Mouse (Mus musculus) hindbrain, postnatal 0 days (tissue): ENCODE results near the gene Msh4. TPM values are rescaled to one million over a fixed set of nuclear protein-coding genes. Genes with fewer than 3 reads are reported as not detected.
"Not testable (repeated sequence)": the region's sequence is repeated elsewhere in the genome, so short reads cannot be mapped to it uniquely, and the experiment has no call there.

Source experiments
- ATAC-seq: fragments of 200-750 bp; cut with Nextera tagmentation; 2 replicates; pipeline ENCODE4 v1.8.0; 2017; ENCODE audit warnings: mild to moderate bottlenecking, moderate TSS enrichment, moderate library complexity
- DNase-seq: peaks from one replicate; pipeline ENCODE4 v3.0.0-alpha.2; 2015; ENCODE audit warnings: low spot score
- H3K27ac ChIP-seq: fragments of 300-500 bp; sonication (generic); 2 replicates; pipeline ENCODE4 v1.5.1; 2014; ENCODE audit warnings: mild to moderate bottlenecking
- H3K27me3 ChIP-seq: fragments of 300-500 bp; sonication (generic); 2 replicates; pipeline ENCODE4 v1.6.1; 2014; ENCODE audit warnings: low read length, mixed read lengths; ENCODE audit not compliant: insufficient read depth
- H3K36me3 ChIP-seq: fragments of 300-500 bp; sonication (generic); 2 replicates; pipeline ENCODE4 v1.6.1; 2014; ENCODE audit warnings: low read length, mixed read lengths; ENCODE audit not compliant: insufficient read depth
- H3K4me1 ChIP-seq: fragments of 300-500 bp; sonication (generic); 2 replicates; pipeline ENCODE4 v1.6.1; 2014; ENCODE audit warnings: antibody characterized with exemption, low read length, mixed read lengths; ENCODE audit not compliant: insufficient read depth
- H3K4me2 ChIP-seq: fragments of 300-500 bp; sonication (generic); 2 replicates; pipeline ENCODE4 v1.6.1; 2014; ENCODE audit warnings: low read depth, mild to moderate bottlenecking, low read length, moderate library complexity, mixed read lengths
- H3K4me3 ChIP-seq: fragments of 300-500 bp; sonication (generic); 2 replicates; pipeline ENCODE4 v1.5.1; 2014; ENCODE audit warnings: low read length
- H3K9ac ChIP-seq: fragments of 300-500 bp; sonication (generic); replicated peaks from 2 replicates; pipeline ENCODE4 v1.6.1; 2014; ENCODE audit warnings: mild to moderate bottlenecking, low read length, moderate library complexity, mixed read lengths
- H3K9me3 ChIP-seq: fragments of 300-500 bp; sonication (generic); 2 replicates; pipeline ENCODE4 v1.6.1; 2016; ENCODE audit warnings: low read length, mixed read lengths
- CTCF ChIP-seq: IDR thresholded peaks from 2 replicates; pipeline ENCODE4 v1.5.1; 2016; ENCODE audit warnings: antibody characterized with exemption, control low read depth, low read depth
- WGBS: fragments of 180-500 bp; shearing (Covaris S2); extraction: QIAGEN DNeasy Blood & Tissue Kit; methylation state at CpG from one replicate; pipeline ENCODE4 v1.1.7; 2014; 5-methylcytosine and 5-hydroxymethylcytosine counted together
- polyA plus RNA-seq: library from polyadenylated mRNA; unstranded; fragments of >200 nt; fragmentation: Nextera tagmentation; extraction: Ambion mirVana; gene quantifications from 2 replicates; pipeline ENCODE4 v1.2.1, GENCODE M21; 2015
- total RNA-seq: library from RNA; depleted of rRNA; stranded (reverse); fragments of >200 nt; gene quantifications from 2 replicates; pipeline ENCODE4 v1.2.3, GENCODE M21; 2014

The Msh4 gene
- total and polyA plus RNA-seq, 2 experiments from 2014 or later = 0.13 to 0.68 TPM

GRCm38 (mm10) chr3:153867149-153868136 is 38.5 kb downstream of the Msh4 start:
- DNase-seq (peak; percentile 75), ATAC-seq (peak; percentile 78)
- no peaks in the 10 kb centered on the region for H3K27me3 ChIP-seq
- H3K9me3 ChIP-seq = no peaks in the 10 kb centered on the region
- H3K4me3 ChIP-seq = no peak overlapping the region
- H3K4me2 ChIP-seq = no peak overlapping the region
- H3K4me1 ChIP-seq = no peaks in the 10 kb centered on the region
- TF ChIP-seq CTCF = peak; percentile 71
- no peak overlapping the region for H3K9ac ChIP-seq
- no peak overlapping the region for H3K27ac ChIP-seq
- no peaks in the 10 kb centered on the region for H3K36me3 ChIP-seq
- WGBS = 58% methylated on average over 14 of the region's 14 CpGs

- WGBS = 94% methylated on average over 4 of the region's 4 CpGs
- Histone ChIP-seq H3K4me1 (no peaks in the 10 kb centered on the region), H3K4me2 (no peak overlapping the region), H3K36me3 (no peaks in the 10 kb centered on the region), H3K4me3 (no peak overlapping the region), H3K27ac (no peak overlapping the region), H3K9me3 (no peaks in the 10 kb centered on the region), H3K9ac (no peak overlapping the region), H3K27me3 (no peaks in the 10 kb centered on the region)
- DNase-seq (no peak), ATAC-seq (no peak)
- no peak for TF ChIP-seq CTCF
Observed at GRCm38 (mm10) chr3:153864636-153865429, 41.1 kb downstream of the Msh4 start.

GRCm38 (mm10) chr3:153863816-153864215 is 42.1 kb downstream of the Msh4 start:
- no peak overlapping the region for H3K27ac ChIP-seq
- no peak for ATAC-seq
- no peak overlapping the region for H3K4me2 ChIP-seq
- H3K4me3 ChIP-seq = no peak overlapping the region
- no peak overlapping the region for H3K9ac ChIP-seq
- no peaks in the 10 kb centered on the region for H3K9me3 ChIP-seq
- no peaks in the 10 kb centered on the region for H3K4me1 ChIP-seq
- H3K36me3 ChIP-seq = no peaks in the 10 kb centered on the region
- DNase-seq = no peak
- WGBS = 79% methylated on average over 2 of the region's 2 CpGs
- no peaks in the 10 kb centered on the region for H3K27me3 ChIP-seq
- TF ChIP-seq CTCF = no peak

GRCm38 (mm10) chr3:153860392-153860791 is 45.5 kb downstream of the Msh4 start:
- not testable (repeated sequence) for DNase-seq, H3K4me3 ChIP-seq, H3K9ac ChIP-seq, ATAC-seq, H3K27ac ChIP-seq, H3K36me3 ChIP-seq, H3K27me3 ChIP-seq, H3K4me1 ChIP-seq, H3K9me3 ChIP-seq, H3K4me2 ChIP-seq
- 93% methylated on average over 8 of the region's 8 CpGs for WGBS

- Histone ChIP-seq H3K4me1 (no peaks in the 10 kb centered on the region), H3K4me3 (no peak overlapping the region), H3K9ac (no peak overlapping the region), H3K9me3 (no peaks in the 10 kb centered on the region), H3K27me3 (no peaks in the 10 kb centered on the region), H3K4me2 (no peak overlapping the region), H3K36me3 (no peaks in the 10 kb centered on the region), H3K27ac (no peak overlapping the region)
- no peak for TF ChIP-seq CTCF
- no peak for DNase-seq
- no peak for ATAC-seq
- WGBS = 81% methylated on average over 10 of the region's 10 CpGs
Observed at GRCm38 (mm10) chr3:153858350-153859001, 47.5 kb downstream of the Msh4 start.

GRCm38 (mm10) chr3:153852266-153852665 is 53.7 kb downstream of the Msh4 start:
- DNase-seq (no peak), ATAC-seq (no peak)
- H3K27me3 ChIP-seq = no peaks in the 10 kb centered on the region
- H3K4me2 ChIP-seq = no peak overlapping the region
- no peak overlapping the region for H3K9ac ChIP-seq
- H3K27ac ChIP-seq = no peak overlapping the region
- no peak for TF ChIP-seq CTCF
- H3K4me1 ChIP-seq = no peaks in the 10 kb centered on the region
- 84% methylated on average over 8 of the region's 8 CpGs for WGBS
- no peak overlapping the region for H3K4me3 ChIP-seq
- H3K9me3 ChIP-seq = no peaks in the 10 kb centered on the region
- H3K36me3 ChIP-seq = no peaks in the 10 kb centered on the region
